Mouse (Mus musculus): ENCODE measurements around the gene Rundc3b.

Gene Rundc3b

GRCm38 (mm10) chr5:8488701-8489297 is 134.0 kb downstream of the Rundc3b start:
- DNase-seq (ENCODE audit: low read depth, low spot score), result no peak

GRCm38 (mm10) chr5:8487989-8488700 is 134.6 kb downstream of the Rundc3b start:
- DNase-seq (ENCODE audit: low read depth, low spot score), result no peak

- no peak for DNase-seq (ENCODE audit: low read depth, low spot score)
Observed at GRCm38 (mm10) chr5:8456561-8456960, 166.2 kb downstream of the Rundc3b start.

GRCm38 (mm10) chr5:8455565-8455964 is 167.2 kb downstream of the Rundc3b start:
- DNase-seq (ENCODE audit: low read depth, low spot score), result no peak

Data from c-Kit-negative CD71-positive TER-119-positive erythroid progenitor cells, embryonic 14.5 days (primary cell).